Mouse (Mus musculus) G1E (cell line): Measurements from ENCODE around the gene Mms19.

Source experiments
- CTCF ChIP-seq: IDR thresholded peaks from 2 replicates; pipeline ENCODE4 v1.5.1; 2012; ENCODE audit warnings: low read depth, low read length, inconsistent platforms, mixed read lengths
- GATA1 ChIP-seq: IDR thresholded peaks from 2 replicates; pipeline ENCODE4 v1.6.1; 2012; ENCODE audit warnings: borderline replicate concordance, low read length, inconsistent platforms, mixed read lengths
- GATA2 ChIP-seq: IDR thresholded peaks from 2 replicates; pipeline ENCODE4 v1.6.1; 2012; ENCODE audit warnings: low read depth, low read length, inconsistent platforms, borderline replicate concordance
- POLR2AphosphoS5 ChIP-seq: IDR thresholded peaks from 2 replicates; pipeline ENCODE4 v1.6.1; 2012; ENCODE audit warnings: low read depth, low read length, inconsistent platforms; ENCODE audit not compliant: insufficient replicate concordance
- TAL1 ChIP-seq: conservative IDR thresholded peaks from 2 replicates; pipeline ENCODE4 v1.6.1; 2012; ENCODE audit warnings: low read depth, low read length, inconsistent platforms, mixed read lengths

GRCm38 (mm10) chr19:41916853-41917252 lies 64.1 kb downstream of the Mms19 start:
- no peak for TF ChIP-seq CTCF
- no peak for TF ChIP-seq GATA1
- no peak for TF ChIP-seq POLR2AphosphoS5
- no peak for TF ChIP-seq TAL1
- TF ChIP-seq GATA2 = no peak
